Mouse (Mus musculus): ENCODE results near the gene Adipor2.

GRCm38 (mm10) chr6:119333202-119333601, 84.3 kb downstream of the Adipor2 start:
- no peak for TF ChIP-seq MAFK (IDR thresholded peaks at IDR 0.05; ENCODE audit: insufficient read depth, low read depth, low read length)
- TF ChIP-seq ZC3H11A (IDR thresholded peaks at IDR 0.05; ENCODE audit: borderline replicate concordance, low read depth, low read length) = no peak
- TF ChIP-seq HCFC1 (IDR thresholded peaks at IDR 0.05; ENCODE audit: borderline replicate concordance, insufficient read depth, low read length) = no peak
- TF ChIP-seq CHD2 (IDR thresholded peaks at IDR 0.05; ENCODE audit: low read depth, low read length) = no peak
- TF ChIP-seq ZNF384 (IDR thresholded peaks at IDR 0.05; ENCODE audit: low read depth, low read length) = no peak
